In genomic region chr1:151705723-151706396, GRCm38 (mm10) we compare ENCODE assay signal across 8 mouse cellular contexts. TPM values are rescaled to one million over a fixed set of nuclear protein-coding genes. Genes with fewer than 3 reads are reported as not detected.
DNase-seq lines count a peak whose midpoint lies in the region; ATAC-seq lines count a peak whose summit lies in the region.

No protein-coding gene starts in this region.

- H3K4me2 ChIP-seq in hindbrain, embryonic 12.5 days (replicated peaks), result peak overlapping the region; percentile 15; the same call in 1 of the 2 replicates

- H3K27me3 ChIP-seq in hindbrain, embryonic 12.5 days, result no peaks in the 10 kb centered on the region

- H3K9ac ChIP-seq in hindbrain, embryonic 12.5 days, result no peak overlapping the region

- ATAC-seq in hindbrain, embryonic 12.5 days (ENCODE audit: low FRiP score), result peak; percentile 74

- H3K4me3 ChIP-seq in hindbrain, embryonic 12.5 days, result no peak overlapping the region

- WGBS in hindbrain, embryonic 12.5 days, result 27% methylated on average over 11 of the region's 11 CpGs

- peaks cover 11% of the 10 kb centered on the region; the same call in 1 of the 2 replicates for H3K4me1 ChIP-seq in hindbrain, embryonic 12.5 days

- H3K27ac ChIP-seq in hindbrain, embryonic 12.5 days, result no peak overlapping the region

- no peaks in the 10 kb centered on the region for H3K36me3 ChIP-seq in hindbrain, embryonic 12.5 days

- no peaks in the 10 kb centered on the region for H3K9me3 ChIP-seq in hindbrain, embryonic 12.5 days (replicated peaks)

- DNase-seq in T-cell, adult 2 months (ENCODE audit: low spot score), result peak; percentile 61
- DNase-seq in cerebellum, postnatal 14 days, result peak; percentile 93 to 95
- DNase-seq in frontal cortex, postnatal 14 days (ENCODE audit: low spot score in 2 of 2), result peak; percentile 46 to 85
- peak; percentile 91 to 92 for DNase-seq in layer of hippocampus, postnatal 10 days (ENCODE audit: low spot score in 2 of 2)
- DNase-seq in lung, postnatal 10 days, result peak; percentile 92
- DNase-seq in retina, embryonic 14.5 days (ENCODE audit: low spot score), result peak; percentile 88
- peak; percentile 74 for DNase-seq in thymus, postnatal 25 days

RNA-seq across cellular contexts. Expression of gene Edem3, which starts 49.3 kb away (rescaled TPM):
- polyA plus RNA-seq in hindbrain, embryonic 12.5 days (2016; fragmentation: Nextera tagmentation; extraction: Ambion mirVana), result 30.2 and 34.3 TPM in 2 replicates
- total RNA-seq in layer of hippocampus, postnatal 10 days (2021), result 10 to 100 TPM; 42.2 to 42.7 TPM
